Mouse (Mus musculus) kidney, postnatal 0 days (tissue): ENCODE measurements at regions not wholly inside any gene's neighbourhood (a gene's known extent, or its start where the extent isn't known, plus 50 kb on each side); places are given as distances from the start of the nearest gene placed in this dataset.

Experiments
- ATAC-seq: fragments of 200-750 bp; cut with Nextera tagmentation; replicated peaks from 2 replicates; pipeline ENCODE4 v1.8.0; 2017; ENCODE audit warnings: low read depth, moderate number of reproducible peaks, moderate TSS enrichment, moderate library complexity; ENCODE audit not compliant: low FRiP score
- DNase-seq: peaks from one replicate; pipeline ENCODE4 v3.0.0-alpha.2; 2016; ENCODE audit warnings: low spot score
- H3K27ac ChIP-seq: fragments of 300-500 bp; sonication (generic); 2 replicates; pipeline ENCODE4 v1.5.1; 2014; ENCODE audit warnings: mild to moderate bottlenecking
- H3K27me3 ChIP-seq: fragments of 300-500 bp; sonication (generic); 2 replicates; pipeline ENCODE4 v1.6.1; 2014; ENCODE audit warnings: low read length, mixed read lengths; ENCODE audit not compliant: insufficient read depth
- H3K36me3 ChIP-seq: fragments of 300-500 bp; sonication (generic); 2 replicates; pipeline ENCODE4 v1.6.1; 2014; ENCODE audit warnings: low read length, mixed read lengths; ENCODE audit not compliant: insufficient read depth
- H3K4me1 ChIP-seq: fragments of 300-500 bp; sonication (generic); replicated peaks from 2 replicates; pipeline ENCODE4 v1.6.1; 2014; ENCODE audit warnings: antibody characterized with exemption, low read length, mixed read lengths; ENCODE audit not compliant: insufficient read depth
- H3K4me2 ChIP-seq: fragments of 300-500 bp; sonication (generic); 2 replicates; pipeline ENCODE4 v1.6.1; 2014; ENCODE audit warnings: mild to moderate bottlenecking, low read length, moderate library complexity, mixed read lengths
- H3K4me3 ChIP-seq: fragments of 300-500 bp; sonication (generic); replicated peaks from 2 replicates; pipeline ENCODE4 v1.5.1; 2014; ENCODE audit warnings: low read depth, low read length
- H3K9ac ChIP-seq: fragments of 300-500 bp; sonication (generic); 2 replicates; pipeline ENCODE4 v1.6.1; 2014; ENCODE audit warnings: low read depth, low read length
- H3K9me3 ChIP-seq: fragments of 300-500 bp; sonication (generic); replicated peaks from 2 replicates; pipeline ENCODE4 v1.6.1; 2016; ENCODE audit warnings: low read length, inconsistent platforms, mixed read lengths
- CTCF ChIP-seq: IDR thresholded peaks from 2 replicates; pipeline ENCODE4 v1.5.1; 2016; ENCODE audit warnings: antibody characterized with exemption, low read depth, mild to moderate bottlenecking, moderate library complexity
- WGBS: fragments of 180-500 bp; shearing (Covaris S2); extraction: QIAGEN DNeasy Blood & Tissue Kit; methylation state at CpG from one replicate; pipeline ENCODE4 v1.1.7; 2014; 5-methylcytosine and 5-hydroxymethylcytosine counted together

GRCm38 (mm10) chr5:119149389-119150185 is 520.9 kb upstream of the Tbx3 start:
- Histone ChIP-seq H3K27ac (no peak overlapping the region), H3K4me1 (no peaks in the 10 kb centered on the region), H3K36me3 (no peaks in the 10 kb centered on the region), H3K9me3 (no peaks in the 10 kb centered on the region), H3K27me3 (no peaks in the 10 kb centered on the region), H3K4me3 (no peak overlapping the region), H3K9ac (no peak overlapping the region), H3K4me2 (no peak overlapping the region)
- DNase-seq, result no peak
- TF ChIP-seq CTCF, result no peak
- 35% methylated on average over 25 of the region's 25 CpGs for WGBS
- no peak for ATAC-seq

- TF ChIP-seq CTCF, result no peak
- H3K27me3 ChIP-seq, result no peaks in the 10 kb centered on the region
- no peak overlapping the region for H3K27ac ChIP-seq
- ATAC-seq (no peak), DNase-seq (no peak)
- no peak overlapping the region for H3K4me3 ChIP-seq
- H3K4me1 ChIP-seq, result no peaks in the 10 kb centered on the region
- no peak overlapping the region for H3K9ac ChIP-seq
- WGBS, result 83% methylated on average over 5 of the region's 5 CpGs
- H3K4me2 ChIP-seq, result no peak overlapping the region
- no peaks in the 10 kb centered on the region for H3K36me3 ChIP-seq
- no peaks in the 10 kb centered on the region for H3K9me3 ChIP-seq
These were observed 517.4 kb upstream of the Tbx3 start for GRCm38 (mm10) chr5:119153086-119153485.

GRCm38 (mm10) chr5:119156638-119157037 is 513.8 kb upstream of the Tbx3 start:
- Histone ChIP-seq H3K9me3 (no peaks in the 10 kb centered on the region), H3K9ac (no peak overlapping the region), H3K4me2 (no peak overlapping the region), H3K27me3 (no peaks in the 10 kb centered on the region), H3K4me3 (no peak overlapping the region), H3K36me3 (no peaks in the 10 kb centered on the region), H3K27ac (no peak overlapping the region), H3K4me1 (no peaks in the 10 kb centered on the region)
- DNase-seq (no peak), ATAC-seq (no peak)
- WGBS, result 87% methylated on average over 6 of the region's 6 CpGs
- no peak for TF ChIP-seq CTCF

- ATAC-seq (no peak), DNase-seq (no peak)
- TF ChIP-seq CTCF, result no peak
- WGBS, result 83% methylated on average over 4 of the region's 4 CpGs
- Histone ChIP-seq H3K4me1 (no peaks in the 10 kb centered on the region), H3K4me3 (no peak overlapping the region), H3K27me3 (no peaks in the 10 kb centered on the region), H3K27ac (no peak overlapping the region), H3K4me2 (no peak overlapping the region), H3K9ac (no peak overlapping the region), H3K36me3 (no peaks in the 10 kb centered on the region), H3K9me3 (no peaks in the 10 kb centered on the region)
These were observed 512.3 kb upstream of the Tbx3 start for GRCm38 (mm10) chr5:119158171-119158570.

- 87% methylated on average over 13 of the region's 13 CpGs for WGBS
- ATAC-seq (no peak), DNase-seq (no peak)
- no peaks in the 10 kb centered on the region for H3K36me3 ChIP-seq
- H3K9ac ChIP-seq, result no peak overlapping the region
- H3K4me2 ChIP-seq, result no peak overlapping the region
- no peaks in the 10 kb centered on the region for H3K9me3 ChIP-seq
- no peaks in the 10 kb centered on the region for H3K27me3 ChIP-seq
- H3K4me3 ChIP-seq, result no peak overlapping the region
- no peak for TF ChIP-seq CTCF
- H3K4me1 ChIP-seq, result no peaks in the 10 kb centered on the region
- H3K27ac ChIP-seq, result no peak overlapping the region
These were observed 508.3 kb upstream of the Tbx3 start for GRCm38 (mm10) chr5:119162132-119162675.

GRCm38 (mm10) chr5:119167718-119168117 is 502.8 kb upstream of the Tbx3 start:
- no peak overlapping the region for H3K27ac ChIP-seq
- DNase-seq (peak; percentile 48), ATAC-seq (no peak)
- no peaks in the 10 kb centered on the region for H3K27me3 ChIP-seq
- no peak overlapping the region for H3K4me3 ChIP-seq
- no peak for TF ChIP-seq CTCF
- H3K9ac ChIP-seq, result no peak overlapping the region
- H3K4me1 ChIP-seq, result no peaks in the 10 kb centered on the region
- H3K9me3 ChIP-seq, result no peaks in the 10 kb centered on the region
- 60% methylated on average over 17 of the region's 17 CpGs for WGBS
- no peak overlapping the region for H3K4me2 ChIP-seq
- H3K36me3 ChIP-seq, result no peaks in the 10 kb centered on the region

- Histone ChIP-seq H3K27me3 (no peaks in the 10 kb centered on the region), H3K9me3 (no peaks in the 10 kb centered on the region), H3K36me3 (no peaks in the 10 kb centered on the region), H3K4me3 (no peak overlapping the region), H3K4me2 (no peak overlapping the region), H3K27ac (no peak overlapping the region), H3K4me1 (no peaks in the 10 kb centered on the region), H3K9ac (no peak overlapping the region)
- ATAC-seq (no peak), DNase-seq (no peak)
- TF ChIP-seq CTCF, result no peak
- WGBS, result 86% methylated on average over 7 of the region's 7 CpGs
These were observed 501.2 kb upstream of the Tbx3 start for GRCm38 (mm10) chr5:119169274-119169673.
